Comparison of ENCODE assay signal across 17 mouse cellular contexts in genomic region chr3:82767484-82767883, GRCm38 (mm10).
DNase-seq lines count a peak whose midpoint lies in the region; ATAC-seq and TF ChIP-seq lines count a peak whose summit lies in the region.
"Had no signal": no experiment of that assay in that cellular context is flagged by ENCODE, and none has a peak within 500 bp of the region (broad histone marks: within the 10 kb centered on the region; RNA-seq: fewer than 3 reads in every experiment).

No protein-coding gene starts in this region.

- H3K4me3 ChIP-seq in kidney, postnatal 0 days (replicated peaks; ENCODE audit: low read depth, low read length) = no peak overlapping the region
- H3K4me3 ChIP-seq in ES-E14 (ENCODE audit: insufficient read depth in 1 of 2, low read depth in 1 of 2, low read length in 2 of 2, poor library complexity in 1 of 2, severe bottlenecking in 1 of 2) = no peak overlapping the region
- H3K4me3 ChIP-seq in embryonic facial prominence, embryonic 11.5 days (ENCODE audit: low read depth, low read length) = no peak overlapping the region
- H3K4me3 ChIP-seq in midbrain, embryonic 11.5 days (ENCODE audit: low read depth, low read length) = no peak overlapping the region
- H3K4me3 ChIP-seq in kidney, embryonic 15.5 days (replicated peaks) = no peak overlapping the region
- H3K4me3 ChIP-seq: erythroblast, embryonic 14.5 days; forebrain, embryonic 15.5 days; hindbrain, embryonic 12.5 days; intestine, embryonic 15.5 days; limb, embryonic 13.5 days had no signal

- no peaks in the 10 kb centered on the region for H3K9me3 ChIP-seq in kidney, postnatal 0 days (replicated peaks; ENCODE audit: low read length)
- no peaks in the 10 kb centered on the region for H3K9me3 ChIP-seq in ES-E14 (ENCODE audit: control insufficient read depth, insufficient read depth, low read depth, low read length)
- no peaks in the 10 kb centered on the region for H3K9me3 ChIP-seq in embryonic facial prominence, embryonic 11.5 days (replicated peaks; ENCODE audit: control insufficient read depth, low read length)
- H3K9me3 ChIP-seq in midbrain, embryonic 11.5 days (ENCODE audit: control insufficient read depth, low read length) = no peaks in the 10 kb centered on the region
- H3K9me3 ChIP-seq in kidney, embryonic 15.5 days (replicated peaks) = no peaks in the 10 kb centered on the region
- H3K9me3 ChIP-seq: forebrain, embryonic 15.5 days; hindbrain, embryonic 12.5 days; intestine, embryonic 15.5 days; limb, embryonic 13.5 days had no signal

- peak; percentile 11 for DNase-seq in kidney, postnatal 0 days (ENCODE audit: low spot score)
- DNase-seq in kidney, adult 18-20 months = no peak
- peak; percentile 1 for DNase-seq in ES-E14 (ENCODE audit: low read depth, low spot score)
- peak; percentile 35 for DNase-seq in embryonic facial prominence, embryonic 11.5 days (ENCODE audit: low spot score)
- DNase-seq in left cerebral cortex, postnatal 14 days (ENCODE audit: low spot score in 2 of 2) = peak; percentile 42 to 45
- DNase-seq in midbrain, embryonic 11.5 days (ENCODE audit: low spot score, missing footprints) = no peak
- no peak for DNase-seq in gastrocnemius, postnatal 14 days
- DNase-seq: kidney, postnatal 10 days; retina, postnatal 1 day; thymus, postnatal 4 days had no signal

- WGBS in kidney, postnatal 0 days = 62% methylated on average over 5 of the region's 5 CpGs
- WGBS in embryonic facial prominence, embryonic 11.5 days = 49% methylated on average over 5 of the region's 5 CpGs
- WGBS in midbrain, embryonic 11.5 days = 65% methylated on average over 5 of the region's 5 CpGs
- 58% methylated on average over 5 of the region's 5 CpGs for WGBS in kidney, embryonic 15.5 days

- no peak for TF ChIP-seq CTCF in kidney, postnatal 0 days (IDR thresholded peaks at IDR 0.05; ENCODE audit: low read depth)

- no peaks in the 10 kb centered on the region for H3K27me3 ChIP-seq in kidney, postnatal 0 days (ENCODE audit: insufficient read depth, low read length)
- H3K27me3 ChIP-seq in embryonic facial prominence, embryonic 11.5 days (ENCODE audit: control insufficient read depth, insufficient read depth, low read length) = no peaks in the 10 kb centered on the region
- H3K27me3 ChIP-seq in midbrain, embryonic 11.5 days (ENCODE audit: control insufficient read depth, insufficient read depth, low read length) = no peaks in the 10 kb centered on the region
- H3K27me3 ChIP-seq in kidney, embryonic 15.5 days = no peaks in the 10 kb centered on the region
- H3K27me3 ChIP-seq: CH12.LX; forebrain, embryonic 15.5 days; hindbrain, embryonic 12.5 days; intestine, embryonic 15.5 days; limb, embryonic 13.5 days had no signal

- intact Hi-C loops in left cerebral cortex, postnatal 14 days (cut with DNase I) = no loop called here
- intact Hi-C loops in gastrocnemius, postnatal 14 days (cut with DNase I; ENCODE audit: low total_unique reads) = no loop called here

- H3K4me2 ChIP-seq in kidney, postnatal 0 days (ENCODE audit: low read length) = no peak overlapping the region
- no peak overlapping the region for H3K4me2 ChIP-seq in embryonic facial prominence, embryonic 11.5 days (ENCODE audit: low read depth, low read length)
- no peak overlapping the region for H3K4me2 ChIP-seq in midbrain, embryonic 11.5 days
- H3K4me2 ChIP-seq in kidney, embryonic 15.5 days = no peak overlapping the region
- H3K4me2 ChIP-seq: forebrain, embryonic 15.5 days; hindbrain, embryonic 12.5 days; intestine, embryonic 15.5 days; limb, embryonic 13.5 days had no signal

- H3K36me3 ChIP-seq in kidney, postnatal 0 days (ENCODE audit: insufficient read depth, low read length) = no peaks in the 10 kb centered on the region
- H3K36me3 ChIP-seq in ES-E14 (ENCODE audit: control insufficient read depth, insufficient read depth, low read length, poor library complexity, severe bottlenecking) = no peaks in the 10 kb centered on the region
- no peaks in the 10 kb centered on the region for H3K36me3 ChIP-seq in embryonic facial prominence, embryonic 11.5 days (replicated peaks; ENCODE audit: control insufficient read depth, insufficient read depth, low read depth, low read length)
- no peaks in the 10 kb centered on the region for H3K36me3 ChIP-seq in midbrain, embryonic 11.5 days (ENCODE audit: control insufficient read depth, insufficient read depth, low read length)
- H3K36me3 ChIP-seq in kidney, embryonic 15.5 days = no peaks in the 10 kb centered on the region
- H3K36me3 ChIP-seq: forebrain, embryonic 15.5 days; hindbrain, embryonic 12.5 days; intestine, embryonic 15.5 days; limb, embryonic 13.5 days had no signal

- in situ Hi-C loops in ES-E14 (cut with MboI; ENCODE audit: low sequenced_read_pairs in 2 of 2, unreplicated experiment in 2 of 2) = no loop called here

- H3K27ac ChIP-seq in kidney, postnatal 0 days = no peak overlapping the region
- H3K27ac ChIP-seq in ES-E14 (ENCODE audit: insufficient read depth, low read depth, low read length, poor library complexity, severe bottlenecking) = no peak overlapping the region
- no peak overlapping the region for H3K27ac ChIP-seq in embryonic facial prominence, embryonic 11.5 days (replicated peaks; ENCODE audit: low read depth, low read length)
- no peak overlapping the region for H3K27ac ChIP-seq in midbrain, embryonic 11.5 days (ENCODE audit: low read depth, low read length)
- H3K27ac ChIP-seq in kidney, embryonic 15.5 days = no peak overlapping the region
- H3K27ac ChIP-seq: forebrain, embryonic 15.5 days; hindbrain, embryonic 12.5 days; intestine, embryonic 15.5 days; limb, embryonic 13.5 days had no signal

- H3K9ac ChIP-seq in kidney, postnatal 0 days (ENCODE audit: low read depth, low read length) = no peak overlapping the region
- H3K9ac ChIP-seq in ES-E14 (ENCODE audit: insufficient read depth, low read depth, low read length, poor library complexity, severe bottlenecking) = no peak overlapping the region
- no peak overlapping the region for H3K9ac ChIP-seq in embryonic facial prominence, embryonic 11.5 days (replicated peaks; ENCODE audit: low read length)
- no peak overlapping the region for H3K9ac ChIP-seq in midbrain, embryonic 11.5 days (ENCODE audit: low read length)
- no peak overlapping the region for H3K9ac ChIP-seq in kidney, embryonic 15.5 days
- H3K9ac ChIP-seq: forebrain, embryonic 15.5 days; hindbrain, embryonic 12.5 days; intestine, embryonic 15.5 days; limb, embryonic 13.5 days had no signal

- no peaks in the 10 kb centered on the region for H3K4me1 ChIP-seq in kidney, postnatal 0 days (replicated peaks; ENCODE audit: insufficient read depth, low read length)
- peaks cover 0 to 2% of the 10 kb centered on the region in 2 experiments; a peak in 1 of 4 replicates for H3K4me1 ChIP-seq in ES-E14 (ENCODE audit: control insufficient read depth in 2 of 2, insufficient read depth in 2 of 2, low read length in 2 of 2, poor library complexity in 1 of 2)
- no peaks in the 10 kb centered on the region for H3K4me1 ChIP-seq in embryonic facial prominence, embryonic 11.5 days (ENCODE audit: control insufficient read depth, insufficient read depth, low read length)
- H3K4me1 ChIP-seq in midbrain, embryonic 11.5 days (ENCODE audit: control insufficient read depth, insufficient read depth, low read length) = no peaks in the 10 kb centered on the region
- no peaks in the 10 kb centered on the region for H3K4me1 ChIP-seq in kidney, embryonic 15.5 days
- H3K4me1 ChIP-seq: forebrain, embryonic 15.5 days; hindbrain, embryonic 12.5 days; intestine, embryonic 15.5 days; limb, embryonic 13.5 days had no signal

- ATAC-seq in kidney, postnatal 0 days (replicated peaks; ENCODE audit: low FRiP score, low read depth) = no peak
- ATAC-seq in embryonic facial prominence, embryonic 11.5 days (replicated peaks; ENCODE audit: insufficient number of reproducible peaks, low FRiP score, low TSS enrichment, low read depth) = no peak
- no peak for ATAC-seq in midbrain, embryonic 11.5 days (ENCODE audit: low FRiP score)
- ATAC-seq in kidney, embryonic 15.5 days (replicated peaks; ENCODE audit: low FRiP score) = no peak
- ATAC-seq: forebrain, embryonic 15.5 days; intestine, embryonic 15.5 days had no signal

TF ChIP-seq in ES-E14, 5 proteins besides CTCF, POLR2A, EP300 and RAD21:
- TF ChIP-seq MAFK (IDR thresholded peaks at IDR 0.05; ENCODE audit: insufficient read depth, low read depth, low read length) (no peak), CHD2 (IDR thresholded peaks at IDR 0.05; ENCODE audit: low read depth, low read length) (no peak), ZC3H11A (IDR thresholded peaks at IDR 0.05; ENCODE audit: borderline replicate concordance, low read depth, low read length) (no peak), ZNF384 (IDR thresholded peaks at IDR 0.05; ENCODE audit: low read depth, low read length) (no peak), HCFC1 (IDR thresholded peaks at IDR 0.05; ENCODE audit: borderline replicate concordance, insufficient read depth, low read length) (no peak)

Comparison
In these comparisons a context has a peak if more than half of its experiments do, and no peak if none do; other contexts are left out.
1. DNase-seq: peak in kidney, postnatal 0 days (single experiment), ES-E14 (single experiment), embryonic facial prominence, embryonic 11.5 days (single experiment) and left cerebral cortex, postnatal 14 days (2 of 2); none in kidney, adult 18-20 months (single experiment), midbrain, embryonic 11.5 days (single experiment) and gastrocnemius, postnatal 14 days (single experiment).